Mouse (Mus musculus) cerebellum, adult 9-11 months (tissue): ENCODE results near the gene Cmip.
A peak's percentile ranks its signal among the peaks of the same experiment; 100 is the strongest.

ENCODE experiments used
- DNase-seq: peaks from one replicate; pipeline ENCODE4 v3.0.0; 2022

Gene Cmip

DNA sequence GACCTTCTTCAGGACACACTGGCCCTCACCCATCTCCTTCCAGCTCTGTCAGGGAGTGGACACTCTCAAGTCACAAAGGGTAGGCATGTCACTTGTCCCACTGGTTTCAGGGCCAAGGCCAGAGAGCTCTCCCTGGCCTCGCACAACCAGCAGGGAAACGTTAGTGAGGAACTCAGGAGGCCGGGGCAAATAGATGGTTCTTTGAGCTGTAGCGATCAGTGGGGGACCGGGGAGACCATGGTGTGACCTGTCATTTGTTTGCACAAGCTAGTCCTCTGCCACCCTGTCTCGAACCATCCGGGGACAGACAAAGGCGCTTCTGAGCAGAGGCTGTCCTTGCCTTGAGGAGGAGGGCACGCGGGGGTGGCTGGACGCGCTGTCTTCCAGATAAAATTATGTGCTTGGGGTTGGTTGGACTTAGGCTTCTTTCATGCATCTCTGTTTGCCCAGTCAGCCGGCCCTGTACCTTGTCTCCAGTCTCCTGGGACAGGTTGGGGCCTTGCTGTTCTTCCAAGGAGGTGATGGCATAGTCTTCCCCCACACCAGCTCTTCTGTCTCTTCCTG, 99.3 kb downstream of the Cmip start:
- DNase-seq, result no peak

- DNase-seq, result no peak
Measured at GRCm38 (mm10) chr8:117357491-117358467, 100.9 kb downstream of the Cmip start.

- DNase-seq, result no peak
Measured at GRCm38 (mm10) chr8:117360172-117360930, 103.5 kb downstream of the Cmip start.

DNA sequence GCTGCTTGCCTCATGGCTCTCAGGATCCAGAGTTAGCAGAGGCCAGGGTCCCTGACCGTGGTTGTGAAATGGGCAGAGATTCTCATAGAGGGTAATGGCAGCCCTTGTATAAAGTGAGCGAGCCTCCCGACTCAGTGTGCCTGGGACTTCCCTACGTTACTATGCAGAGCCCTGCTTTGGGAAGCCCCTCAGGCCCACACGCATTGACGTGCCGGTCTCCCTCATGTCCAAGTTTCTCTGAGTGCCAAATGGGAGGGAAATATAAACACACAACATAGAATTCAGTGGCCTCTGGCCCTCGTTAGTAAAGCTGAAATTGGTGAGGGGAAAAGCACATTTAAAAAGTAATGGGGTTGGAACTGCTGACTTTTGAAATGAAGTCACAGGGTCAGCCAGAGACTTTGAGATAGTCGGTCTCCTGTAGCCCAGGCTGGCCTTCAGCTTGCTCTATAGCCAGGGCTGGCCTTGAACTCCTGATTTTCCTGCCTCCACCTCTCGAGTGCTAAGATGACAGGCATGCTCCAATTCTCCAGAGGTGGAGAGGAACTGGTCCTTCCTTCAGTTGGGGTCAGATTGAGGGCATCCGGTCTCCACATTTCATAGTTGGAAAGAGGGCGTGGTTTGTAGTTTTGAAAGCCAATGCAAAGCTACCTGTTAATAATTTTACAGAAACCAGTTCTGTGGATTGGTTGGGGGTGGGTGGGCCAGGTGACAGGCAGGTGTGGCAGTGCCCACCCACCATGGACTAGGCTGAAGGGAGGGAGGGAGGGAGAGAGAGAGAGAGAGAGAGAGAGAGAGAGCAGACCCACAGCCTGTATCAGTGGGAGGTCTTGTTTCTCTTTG, 105.0 kb downstream of the Cmip start:
- no peak for DNase-seq

GRCm38 (mm10) chr8:117362438-117362726, 105.5 kb downstream of the Cmip start:
- DNase-seq, result no peak

- DNase-seq, result peak; percentile 86
Measured at GRCm38 (mm10) chr8:117363291-117363690, 106.4 kb downstream of the Cmip start.

- DNase-seq, result no peak
Measured at GRCm38 (mm10) chr8:117364374-117365160, 107.7 kb downstream of the Cmip start.

- DNase-seq, result no peak
Measured at GRCm38 (mm10) chr8:117366475-117366874, 109.6 kb downstream of the Cmip start.

DNA sequence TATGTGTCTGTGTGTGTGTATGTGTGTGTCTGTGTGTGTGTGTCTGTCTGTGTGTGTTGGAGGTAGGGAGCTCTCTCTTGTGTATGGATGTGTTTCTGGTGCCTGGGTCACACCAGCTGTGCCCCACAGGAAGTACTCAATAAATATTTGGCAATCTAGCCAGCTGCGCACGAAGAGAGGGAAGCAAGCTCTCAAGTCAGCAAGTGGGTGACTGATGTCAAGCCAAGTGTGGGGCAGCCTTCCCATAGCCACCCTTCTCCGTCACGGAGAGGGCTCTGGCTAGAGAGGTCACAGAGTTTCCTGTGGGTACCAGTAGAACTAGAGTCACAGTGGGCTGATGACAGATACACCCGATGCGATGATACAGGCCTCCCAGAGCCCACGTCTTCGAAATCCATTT, 110.6 kb downstream of the Cmip start:
- DNase-seq, result no peak

DNA sequence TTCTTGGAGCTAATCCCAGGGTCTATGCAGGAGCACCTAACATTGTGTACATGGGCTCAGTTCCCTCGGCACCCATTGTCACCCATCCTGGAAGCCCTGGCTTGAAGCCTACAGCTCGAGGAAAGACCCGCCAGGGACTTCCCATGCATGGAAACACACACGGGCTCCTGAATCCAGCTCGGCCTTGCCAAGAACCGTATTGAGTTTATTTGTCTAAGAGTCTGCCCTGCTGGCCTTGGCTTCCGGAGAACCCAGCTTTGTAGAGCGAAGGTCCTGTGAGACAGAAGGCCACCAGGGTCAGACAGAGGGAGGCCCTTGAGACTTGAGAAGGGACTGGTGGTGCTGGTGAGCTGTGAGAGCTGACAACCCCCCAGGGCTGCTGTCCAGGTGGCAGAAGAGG, 111.9 kb downstream of the Cmip start:
- no peak for DNase-seq

GRCm38 (mm10) chr8:117370009-117370408, 113.1 kb downstream of the Cmip start:
- no peak for DNase-seq

DNA sequence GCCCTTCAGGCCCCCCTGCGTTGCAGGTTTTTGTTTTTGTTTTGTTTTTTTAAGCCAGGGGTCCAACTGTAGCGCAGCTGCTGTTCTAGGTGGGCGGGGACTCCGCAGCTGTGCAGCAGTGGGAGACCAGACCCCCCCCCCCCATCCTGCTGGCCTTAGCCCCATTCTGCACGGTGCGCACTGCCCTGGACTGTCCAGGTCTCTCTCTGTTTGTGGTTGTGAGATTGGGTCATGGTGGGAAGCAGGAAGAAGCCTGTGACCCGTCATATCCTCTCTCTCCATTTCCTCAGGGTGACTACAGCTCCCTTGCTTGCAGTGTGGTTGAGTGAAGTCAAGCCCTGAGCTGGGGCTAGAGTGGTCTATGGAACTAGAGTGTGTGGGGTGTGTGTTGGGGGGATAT, 114.3 kb downstream of the Cmip start:
- no peak for DNase-seq

DNA sequence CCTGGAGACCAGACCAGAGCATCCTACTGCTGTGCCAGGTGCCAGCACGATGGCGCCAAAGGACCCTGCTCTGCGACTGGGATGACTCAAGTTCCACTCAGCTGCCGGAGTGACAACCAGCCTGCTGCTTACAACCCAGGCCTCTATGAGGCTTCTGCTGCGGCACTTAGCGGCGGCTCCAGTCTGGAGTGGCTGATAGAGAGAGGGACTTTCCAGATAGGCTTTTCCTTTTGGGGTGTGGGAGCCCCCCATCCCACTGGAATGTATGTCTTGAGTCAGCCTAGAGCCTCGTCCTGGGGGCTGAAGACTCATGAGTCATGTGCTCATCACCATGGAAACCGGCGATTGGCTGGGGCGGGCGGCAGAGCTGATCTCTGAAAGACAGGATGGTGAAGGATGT, 115.2 kb downstream of the Cmip start:
- no peak for DNase-seq

GRCm38 (mm10) chr8:117373001-117373428, 116.2 kb downstream of the Cmip start:
- DNase-seq, result no peak

- no peak for DNase-seq
Measured at GRCm38 (mm10) chr8:117374087-117374486, 117.2 kb downstream of the Cmip start.

DNA sequence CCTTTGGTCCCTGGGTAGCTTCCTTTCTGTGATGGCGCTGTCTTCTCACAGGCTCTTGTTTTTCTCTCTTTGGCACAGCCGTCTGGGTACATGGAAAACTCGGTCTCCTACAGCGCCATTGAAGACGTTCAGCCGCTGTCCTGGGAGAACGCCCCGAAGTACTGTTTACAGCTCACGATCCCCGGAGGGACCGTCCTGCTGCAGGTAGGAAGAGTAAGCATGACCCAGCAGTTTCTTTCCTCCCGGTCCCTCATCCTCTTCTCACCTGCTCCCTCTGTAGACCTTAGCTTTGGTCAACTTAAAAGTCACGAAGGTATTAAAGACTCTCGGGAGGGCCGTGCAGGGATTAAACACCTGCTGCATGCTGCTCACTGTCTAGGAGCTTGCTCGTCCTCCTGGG, 120.1 kb downstream of the Cmip start:
- no peak for DNase-seq

DNA sequence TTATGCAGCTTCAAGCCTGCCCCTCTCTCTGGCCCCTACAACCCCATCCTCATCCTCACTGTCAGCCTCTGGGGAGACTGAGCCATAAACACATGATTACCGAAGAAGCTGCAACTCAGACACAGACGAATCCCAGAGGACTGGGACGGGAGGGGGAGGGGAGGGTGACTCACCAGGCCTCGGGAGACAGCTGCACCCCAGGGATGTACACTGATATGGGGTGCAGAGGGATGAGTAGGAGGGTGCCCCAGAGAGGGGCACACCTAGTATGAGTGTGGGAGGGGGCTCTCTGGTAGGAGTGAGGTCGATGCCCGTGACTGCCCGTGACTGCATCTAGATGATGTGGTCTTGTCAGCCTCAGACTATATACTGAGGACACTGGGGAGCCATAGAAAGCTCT, 121.8 kb downstream of the Cmip start:
- DNase-seq, result no peak

GRCm38 (mm10) chr8:117379131-117379530, 122.3 kb downstream of the Cmip start:
- no peak for DNase-seq

DNA sequence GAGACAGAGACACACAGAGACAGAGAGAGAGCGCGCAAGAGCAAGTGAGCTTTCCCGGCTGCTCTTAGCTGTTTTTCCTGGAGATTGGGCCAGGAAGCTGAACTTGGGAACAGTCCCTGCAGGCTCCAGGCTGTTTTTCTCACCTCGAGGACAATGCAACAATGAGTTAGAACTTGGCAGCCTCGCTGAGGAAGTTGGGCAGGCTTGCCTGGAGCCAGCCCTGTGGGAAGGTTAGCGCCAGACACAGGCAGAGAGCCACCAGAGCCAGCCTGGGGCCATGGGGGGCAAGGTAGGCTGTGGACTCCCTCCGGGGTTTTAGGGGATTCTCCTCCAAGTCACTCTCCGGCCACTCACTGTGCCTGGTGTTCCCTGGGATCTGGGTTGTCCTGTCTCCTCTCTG, 123.9 kb downstream of the Cmip start:
- peak; percentile 70 for DNase-seq

GRCm38 (mm10) chr8:117386142-117386541, 129.3 kb downstream of the Cmip start:
- no peak for DNase-seq

GRCm38 (mm10) chr8:117387642-117388041, 130.8 kb downstream of the Cmip start:
- no peak for DNase-seq

DNA sequence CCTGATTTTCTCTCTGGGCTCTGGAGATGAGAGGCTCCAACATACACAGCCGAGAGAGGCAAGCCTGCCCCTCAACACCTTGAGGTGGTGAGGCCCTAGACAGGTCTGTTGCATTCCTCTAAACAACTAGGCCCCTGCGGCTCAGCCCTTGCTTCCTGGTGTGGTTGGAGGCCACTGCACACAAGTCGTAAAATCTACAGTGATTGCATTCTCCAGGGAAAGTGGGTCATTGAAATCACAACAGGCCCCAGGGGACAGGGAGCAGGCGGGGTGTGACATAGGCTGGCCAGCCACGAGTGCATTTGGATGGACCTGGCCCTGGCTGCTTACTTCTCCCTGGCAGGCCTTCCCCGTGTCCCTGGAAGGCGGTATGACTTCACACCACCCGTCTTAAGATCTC, 131.5 kb downstream of the Cmip start:
- DNase-seq, result no peak
